Mouse (Mus musculus): ENCODE measurements around the gene Kctd13. TPM values are rescaled to one million over a fixed set of nuclear protein-coding genes. Genes with fewer than 3 reads are reported as not detected.

The Kctd13 gene
- polyA plus RNA-seq, 1 experiment from 2014 or later, result 69.4 TPM

GRCm38 (mm10) chr7:126949403-126949792 lies 20.7 kb downstream of the Kctd13 start, which contains the start of gene Asphd1:
Gene Asphd1 (minus strand): TSS chr7:126949582.
- peaks cover 19% of the 10 kb centered on the region for H3K36me3 ChIP-seq (ENCODE audit: poor library complexity, severe bottlenecking)
- H3K4me1 ChIP-seq, result peaks cover 47% of the 10 kb centered on the region
- H3K9me3 ChIP-seq (replicated peaks), result no peaks in the 10 kb centered on the region
- H3K27me3 ChIP-seq, result peaks cover 35% of the 10 kb centered on the region
- 2% methylated on average over 20 of the region's 21 CpGs for WGBS
- ATAC-seq, result peak; percentile 70
- H3K4me3 ChIP-seq, result peak within 1 kb of the TSS; percentile 60
- peak within 1 kb of the TSS; percentile 98 for H3K4me2 ChIP-seq
- peak within 1 kb of the TSS; percentile 77 for H3K9ac ChIP-seq
- H3K27ac ChIP-seq, result peak within 1 kb of the TSS; percentile 87

- Histone ChIP-seq H3K36me3 (ENCODE audit: poor library complexity, severe bottlenecking) (peaks cover 13% of the 10 kb centered on the region), H3K27me3 (peaks cover 35% of the 10 kb centered on the region), H3K4me2 (peak within 1 kb of the TSS; percentile 98), H3K27ac (peak within 1 kb of the TSS; percentile 87), H3K4me3 (peak within 1 kb of the TSS; percentile 60), H3K9ac (peak within 1 kb of the TSS; percentile 77), H3K4me1 (peaks cover 47% of the 10 kb centered on the region), H3K9me3 (replicated peaks) (no peaks in the 10 kb centered on the region)
- peak; percentile 87 for ATAC-seq
- 1% methylated on average over 42 of the region's 42 CpGs for WGBS
These were observed 21.3 kb downstream of the Kctd13 start, which contains the start of gene Sez6l2 for GRCm38 (mm10) chr7:126949793-126950646. Gene Sez6l2 (plus strand): TSS chr7:126950563.

- Histone ChIP-seq H3K9me3 (replicated peaks) (no peaks in the 10 kb centered on the region), H3K9ac (peak overlapping the region; percentile 77), H3K27me3 (peaks cover 35% of the 10 kb centered on the region), H3K4me1 (peaks cover 47% of the 10 kb centered on the region), H3K36me3 (ENCODE audit: poor library complexity, severe bottlenecking) (peaks cover 7% of the 10 kb centered on the region; the same call in 1 of the 2 replicates), H3K4me2 (peak overlapping the region; percentile 98), H3K4me3 (peak overlapping the region; percentile 60), H3K27ac (peak overlapping the region; percentile 87; the same call in 1 of the 2 replicates)
- no peak for ATAC-seq
- whole genome bisulfite sequencing, result 5% methylated on average over 26 of the region's 26 CpGs
These were observed 22.3 kb downstream of the Kctd13 start for GRCm38 (mm10) chr7:126950647-126951615.

DNA sequence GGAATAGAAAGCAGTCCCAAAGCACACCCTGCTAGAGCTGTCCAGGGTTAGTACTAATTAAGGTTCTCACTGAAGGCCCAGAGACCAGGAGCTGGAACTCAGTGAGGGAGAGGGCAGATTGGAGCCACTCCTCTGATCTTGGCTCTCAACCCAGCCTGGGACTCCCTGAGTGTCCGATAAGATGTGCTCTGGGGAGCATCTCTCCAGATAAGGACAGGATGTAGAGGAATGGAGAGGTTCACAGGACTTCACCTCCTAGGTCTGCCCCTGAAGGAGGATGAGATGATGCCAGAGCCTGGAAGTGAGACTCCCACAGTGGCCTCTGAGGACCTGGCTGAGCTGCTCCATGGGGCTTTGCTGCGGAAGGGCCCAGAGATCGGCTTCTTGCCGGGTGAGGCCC lies 23.1 kb downstream of the Kctd13 start:
- Histone ChIP-seq H3K27ac (no peak overlapping the region), H3K4me1 (peaks cover 47% of the 10 kb centered on the region), H3K36me3 (ENCODE audit: poor library complexity, severe bottlenecking) (peaks cover 7% of the 10 kb centered on the region), H3K9ac (peak overlapping the region; percentile 77), H3K9me3 (replicated peaks) (no peaks in the 10 kb centered on the region), H3K4me2 (peak overlapping the region; percentile 98), H3K27me3 (peaks cover 35% of the 10 kb centered on the region), H3K4me3 (peak overlapping the region; percentile 60)
- no peak for ATAC-seq
- 27% methylated on average over 4 of the region's 4 CpGs for WGBS

DNA sequence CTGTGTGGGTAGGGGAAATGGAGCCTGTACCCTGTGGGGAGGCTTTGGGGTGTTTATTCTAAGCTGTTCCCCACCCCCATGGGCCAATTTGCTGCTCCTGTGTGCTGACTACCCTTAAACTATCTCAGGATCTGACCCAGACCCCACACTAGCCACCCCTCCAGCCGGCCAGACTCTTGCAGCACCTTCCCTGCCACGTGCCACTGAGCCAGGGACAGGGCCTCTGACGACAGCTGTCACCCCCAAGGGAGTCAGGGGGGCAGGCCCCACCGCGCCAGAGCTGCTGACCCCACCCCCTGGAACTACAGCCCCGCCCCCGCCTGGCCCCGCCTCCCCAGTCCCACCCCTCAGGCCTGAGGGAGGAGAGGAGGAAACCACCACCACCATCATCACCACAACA lies 24.0 kb downstream of the Kctd13 start:
- Histone ChIP-seq H3K27ac (no peak overlapping the region), H3K36me3 (ENCODE audit: poor library complexity, severe bottlenecking) (peaks cover 5% of the 10 kb centered on the region; the same call in 1 of the 2 replicates), H3K4me2 (peak overlapping the region; percentile 98), H3K9me3 (replicated peaks) (no peaks in the 10 kb centered on the region), H3K27me3 (peaks cover 35% of the 10 kb centered on the region), H3K4me1 (peaks cover 47% of the 10 kb centered on the region), H3K4me3 (peak overlapping the region; percentile 60), H3K9ac (peak overlapping the region; percentile 37; the same call in 1 of the 2 replicates)
- no peak for ATAC-seq
- WGBS, result 0% methylated on average over 8 of the region's 8 CpGs

GRCm38 (mm10) chr7:126955125-126955524 lies 26.4 kb downstream of the Kctd13 start:
- H3K4me1 ChIP-seq, result peaks cover 29% of the 10 kb centered on the region

GRCm38 (mm10) chr7:126959780-126960179 lies 31.1 kb downstream of the Kctd13 start:
- peaks cover 53% of the 10 kb centered on the region for H3K36me3 ChIP-seq (ENCODE audit: poor library complexity, severe bottlenecking)
- ATAC-seq, result no peak
- 79% methylated on average over 9 of the region's 9 CpGs for WGBS

More at GRCm38 (mm10) chr7:126955125-126955524, 26.4 kb downstream of the Kctd13 start:
- no peak for ATAC-seq
- Histone ChIP-seq H3K27ac (no peak overlapping the region), H3K9ac (no peak overlapping the region), H3K36me3 (ENCODE audit: poor library complexity, severe bottlenecking) (peaks cover 20% of the 10 kb centered on the region), H3K4me3 (no peak overlapping the region), H3K4me2 (no peak overlapping the region), H3K9me3 (replicated peaks) (no peaks in the 10 kb centered on the region), H3K27me3 (peaks cover 31% of the 10 kb centered on the region)
- WGBS, result 81% methylated on average over 3 of the region's 3 CpGs

GRCm38 (mm10) chr7:126961095-126961494 lies 32.4 kb downstream of the Kctd13 start:
- H3K9ac ChIP-seq, result no peak overlapping the region
- no peaks in the 10 kb centered on the region for H3K4me1 ChIP-seq
- 83% methylated on average over 5 of the region's 5 CpGs for WGBS
- H3K4me3 ChIP-seq, result no peak overlapping the region
- H3K4me2 ChIP-seq, result no peak overlapping the region
- H3K27ac ChIP-seq, result no peak overlapping the region
- H3K36me3 ChIP-seq (ENCODE audit: poor library complexity, severe bottlenecking), result peaks cover 53% of the 10 kb centered on the region
- H3K27me3 ChIP-seq, result peaks cover 25% of the 10 kb centered on the region
- ATAC-seq, result no peak
- H3K9me3 ChIP-seq (replicated peaks), result no peaks in the 10 kb centered on the region

More at GRCm38 (mm10) chr7:126959780-126960179, 31.1 kb downstream of the Kctd13 start:
- H3K27ac ChIP-seq, result no peak overlapping the region
- no peaks in the 10 kb centered on the region for H3K4me1 ChIP-seq
- H3K9me3 ChIP-seq (replicated peaks), result no peaks in the 10 kb centered on the region
- no peak overlapping the region for H3K4me3 ChIP-seq
- H3K9ac ChIP-seq, result no peak overlapping the region
- no peak overlapping the region for H3K4me2 ChIP-seq
- peaks cover 25% of the 10 kb centered on the region for H3K27me3 ChIP-seq

- ATAC-seq, result no peak
- Histone ChIP-seq H3K4me3 (no peak overlapping the region), H3K4me1 (no peaks in the 10 kb centered on the region), H3K4me2 (no peak overlapping the region), H3K27ac (no peak overlapping the region), H3K36me3 (ENCODE audit: poor library complexity, severe bottlenecking) (peaks cover 53% of the 10 kb centered on the region), H3K9me3 (replicated peaks) (no peaks in the 10 kb centered on the region), H3K9ac (no peak overlapping the region), H3K27me3 (peaks cover 25% of the 10 kb centered on the region)
- 91% methylated on average over 4 of the region's 4 CpGs for WGBS
These were observed 33.3 kb downstream of the Kctd13 start for GRCm38 (mm10) chr7:126961965-126962364.

DNA sequence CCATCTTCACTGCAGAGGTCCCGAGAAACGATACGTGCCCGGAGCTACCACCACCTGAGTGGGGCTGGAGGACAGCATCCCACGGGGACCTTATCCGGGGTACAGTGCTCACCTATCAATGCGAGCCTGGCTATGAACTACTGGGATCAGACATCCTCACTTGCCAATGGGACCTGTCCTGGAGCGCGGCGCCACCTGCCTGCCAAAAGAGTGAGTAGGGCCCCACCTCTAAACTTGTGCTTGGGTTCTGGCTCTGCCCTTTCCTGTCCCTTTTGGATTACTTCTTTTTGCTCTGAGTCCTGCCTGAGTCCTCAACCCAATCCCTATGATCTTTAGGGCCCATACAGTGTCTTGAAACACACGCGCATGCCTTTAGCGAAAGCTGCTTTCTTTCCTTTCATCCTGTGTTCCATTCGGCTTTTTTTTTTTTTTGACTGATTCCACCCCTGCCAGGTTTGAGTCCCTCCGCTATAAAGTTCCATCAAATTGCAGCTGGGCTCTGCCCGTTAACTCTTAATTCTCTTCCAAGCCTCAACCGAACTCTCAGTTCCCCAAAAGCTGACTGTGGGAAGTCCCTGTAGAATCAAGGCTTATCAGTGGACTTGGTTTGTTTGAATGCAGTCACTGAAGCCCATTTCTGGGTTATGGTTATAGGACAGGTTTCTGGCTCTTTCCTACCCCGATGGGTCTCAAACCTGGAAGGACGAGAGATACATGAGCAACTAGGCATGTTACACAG lies 35.0 kb downstream of the Kctd13 start:
- H3K4me3 ChIP-seq, result no peak overlapping the region
- H3K27me3 ChIP-seq, result peaks cover 25% of the 10 kb centered on the region
- ATAC-seq, result 0 out of 2 replicates have a peak, but pooled peaks have one; percentile 36
- 28% methylated on average over 19 of the region's 19 CpGs for WGBS
- no peak overlapping the region for H3K9ac ChIP-seq
- H3K9me3 ChIP-seq (replicated peaks), result no peaks in the 10 kb centered on the region
- H3K27ac ChIP-seq, result no peak overlapping the region
- H3K4me2 ChIP-seq, result no peak overlapping the region
- peaks cover 61% of the 10 kb centered on the region for H3K36me3 ChIP-seq (ENCODE audit: poor library complexity, severe bottlenecking)
- no peaks in the 10 kb centered on the region for H3K4me1 ChIP-seq

DNA sequence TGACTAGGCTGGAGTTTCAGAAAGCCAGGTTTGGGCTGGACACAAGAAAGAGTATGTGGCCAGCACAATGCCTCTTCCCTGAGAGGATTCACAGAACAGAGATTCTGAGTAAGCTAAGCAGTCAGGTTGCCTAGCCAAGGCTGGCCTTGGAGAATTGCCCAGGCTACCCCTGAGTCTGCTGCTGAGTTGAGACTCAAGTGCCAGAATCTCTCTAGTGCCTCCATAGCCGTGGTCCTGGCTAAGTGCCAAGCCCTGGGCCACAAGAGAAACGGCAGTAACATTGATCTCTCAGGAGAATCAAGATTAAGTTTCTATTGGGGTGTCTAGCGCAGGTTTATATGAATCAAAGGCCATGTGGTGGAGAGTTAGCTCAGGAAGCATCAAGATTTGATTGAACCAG lies 36.9 kb downstream of the Kctd13 start:
- Histone ChIP-seq H3K36me3 (ENCODE audit: poor library complexity, severe bottlenecking) (peaks cover 61% of the 10 kb centered on the region), H3K9me3 (replicated peaks) (no peaks in the 10 kb centered on the region), H3K27me3 (peaks cover 25% of the 10 kb centered on the region), H3K4me1 (no peaks in the 10 kb centered on the region), H3K27ac (no peak overlapping the region), H3K4me2 (no peak overlapping the region), H3K9ac (no peak overlapping the region), H3K4me3 (no peak overlapping the region)
- ATAC-seq, result no peak
- 50% methylated on average over 3 of the region's 3 CpGs for WGBS
